Mouse (Mus musculus) heart, postnatal 25 days (tissue): ENCODE measurements at regions not wholly inside any gene's neighbourhood (a gene's known extent, or its start where the extent isn't known, plus 50 kb on each side); places are given as distances from the start of the nearest gene placed in this dataset.

ENCODE experiments used
- DNase-seq: peaks from one replicate; pipeline ENCODE4 v3.0.0; 2022; ENCODE audit warnings: low spot score
- intact Hi-C: fragments of 180-260 bp; cut with DNase I; formaldehyde crosslinking; loops from one replicate; pipeline ENCODE4 v1.15.1; 2025

DNA sequence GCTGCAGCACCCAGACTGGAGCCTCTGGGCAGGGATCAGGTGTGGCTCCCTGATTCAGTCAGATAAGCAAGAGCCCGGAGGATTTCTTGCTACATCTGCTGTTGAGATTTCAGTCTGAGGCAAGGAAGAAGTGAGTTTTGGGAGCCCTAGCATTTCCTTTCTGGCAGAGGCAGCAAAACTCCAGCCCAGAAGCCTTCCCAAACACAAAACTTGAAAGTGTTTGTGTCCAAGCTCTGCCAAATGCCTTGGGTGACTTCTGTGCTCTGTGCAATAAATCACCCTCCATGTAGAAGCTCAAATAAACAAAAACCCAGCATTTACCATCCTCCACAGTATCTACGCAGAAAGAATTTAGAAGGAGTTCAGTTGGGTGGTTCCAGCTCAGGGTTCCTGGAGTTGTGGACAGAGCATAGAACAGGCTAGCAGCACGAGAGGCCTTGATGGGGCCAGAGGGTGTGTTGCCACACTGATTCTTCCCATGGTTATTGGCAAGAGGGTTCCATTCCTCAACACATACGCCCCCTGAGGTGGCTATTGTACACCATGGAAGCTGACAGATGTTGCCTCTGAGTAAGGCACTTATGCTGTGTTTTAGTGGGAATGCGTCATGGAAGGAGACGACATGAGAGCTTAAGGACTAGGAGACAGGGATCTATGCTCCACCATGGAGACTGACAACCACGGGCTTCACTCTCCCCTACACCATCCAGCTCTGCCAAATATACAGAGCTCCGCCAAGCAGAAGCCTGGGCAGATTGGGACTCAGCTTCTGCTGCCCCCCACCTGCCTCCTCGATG lies 125.1 kb downstream of the Tmem17 start:
- intact Hi-C loops = loop anchor here (10.0 kb wide), 1 partner anchor 518 kb away; no protein-coding TSS in a partner anchor
- no peak for DNase-seq

DNA sequence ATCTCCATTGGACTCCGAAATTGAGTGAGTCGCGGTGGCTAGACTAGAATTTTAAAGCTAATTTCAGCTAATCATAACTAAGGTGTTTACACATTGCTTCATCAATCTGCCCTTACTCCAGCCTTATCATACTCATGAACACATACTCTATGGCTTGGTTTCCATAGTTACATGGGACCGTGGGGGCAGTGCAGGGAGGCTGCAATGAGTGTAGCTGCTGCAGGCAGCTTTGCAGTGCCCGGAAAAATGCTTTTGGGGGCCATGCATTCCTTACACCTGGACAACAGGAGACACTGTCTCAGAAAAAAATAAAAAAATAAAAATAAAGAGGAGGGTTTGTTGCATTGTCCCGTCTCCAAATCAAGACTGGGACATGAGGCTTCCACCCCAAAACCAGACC lies 126.3 kb downstream of the Tmem17 start:
- intact Hi-C loops = loop anchor here (10.0 kb wide), 1 partner anchor 517 kb away; no protein-coding TSS in a partner anchor
- no peak for DNase-seq

DNA sequence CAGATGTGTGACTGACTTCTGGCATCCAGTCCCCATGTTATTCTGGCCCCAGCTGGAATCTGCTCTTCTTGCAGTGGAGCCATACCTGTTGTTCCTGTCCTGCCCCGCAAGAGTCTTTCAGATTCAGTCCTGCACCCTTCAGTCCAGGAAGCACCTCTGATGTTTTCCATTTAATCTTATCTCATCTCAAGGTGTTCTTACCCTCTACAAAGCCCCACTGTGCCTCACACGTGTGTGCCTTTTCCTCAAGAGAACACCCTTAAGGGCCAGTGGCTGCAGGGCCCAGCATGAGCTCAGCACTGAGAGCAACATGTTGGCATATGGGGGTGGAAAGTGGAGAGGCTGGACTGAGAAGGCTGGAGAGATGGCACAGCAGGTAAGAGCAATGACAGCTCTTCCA lies 126.8 kb downstream of the Tmem17 start:
- no peak for DNase-seq
- intact Hi-C loops = loop anchor here (10.0 kb wide), 1 partner anchor 516 kb away; no protein-coding TSS in a partner anchor

DNA sequence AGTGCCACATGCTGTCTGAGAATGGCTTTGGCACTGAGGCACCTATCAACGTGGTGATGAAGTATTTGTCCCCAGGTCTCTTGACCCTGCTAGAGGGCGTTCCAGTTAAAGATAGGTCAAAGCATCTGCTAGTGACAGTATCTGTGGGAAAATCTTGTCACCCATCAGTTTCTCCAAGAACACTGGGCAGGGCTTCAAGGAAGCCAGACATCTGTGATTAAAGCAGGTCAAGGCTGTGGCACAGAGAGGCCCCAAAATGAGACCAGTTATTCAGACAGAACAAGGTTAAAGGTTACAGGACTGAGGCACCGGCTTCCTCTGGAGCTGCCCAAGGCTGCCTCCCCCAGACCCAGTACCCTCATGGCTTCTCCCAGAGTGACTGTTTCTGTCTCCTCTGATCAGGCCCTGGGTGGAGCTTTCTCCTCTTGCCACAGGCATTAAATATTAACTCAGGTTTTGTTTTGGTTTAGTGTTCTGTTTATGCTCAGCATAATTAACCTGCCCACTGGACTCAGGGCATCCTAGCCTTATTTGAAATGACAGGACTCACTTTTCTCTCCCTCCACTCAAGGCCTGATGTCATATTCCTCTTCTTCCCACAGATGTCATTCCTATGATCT lies 128.6 kb downstream of the Tmem17 start:
- no peak for DNase-seq
- intact Hi-C loops = loop anchor here (5.0 kb wide), 1 partner anchor 227 kb away; no protein-coding TSS in a partner anchor

DNA sequence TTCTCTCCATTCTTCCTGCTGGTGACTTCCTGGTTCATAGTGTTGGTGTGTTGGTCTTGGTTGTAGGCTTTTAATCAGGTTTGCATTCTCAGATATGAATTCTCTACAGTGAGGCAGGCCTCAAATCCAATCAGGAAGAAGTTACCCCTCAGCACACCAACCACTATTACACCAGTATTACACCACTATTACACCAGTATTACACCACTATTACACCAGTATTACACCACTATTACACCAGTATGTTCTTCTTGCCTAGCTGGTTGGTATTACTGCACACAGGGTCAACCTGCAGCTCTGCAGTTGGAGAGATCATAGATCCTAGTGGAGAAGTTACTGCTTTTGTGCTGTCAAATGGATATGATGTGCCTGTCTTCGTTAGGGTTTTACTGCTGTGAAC lies 129.6 kb downstream of the Tmem17 start:
- DNase-seq = no peak
- intact Hi-C loops = loop anchor here (5.0 kb wide), 1 partner anchor 226 kb away; no protein-coding TSS in a partner anchor

DNA sequence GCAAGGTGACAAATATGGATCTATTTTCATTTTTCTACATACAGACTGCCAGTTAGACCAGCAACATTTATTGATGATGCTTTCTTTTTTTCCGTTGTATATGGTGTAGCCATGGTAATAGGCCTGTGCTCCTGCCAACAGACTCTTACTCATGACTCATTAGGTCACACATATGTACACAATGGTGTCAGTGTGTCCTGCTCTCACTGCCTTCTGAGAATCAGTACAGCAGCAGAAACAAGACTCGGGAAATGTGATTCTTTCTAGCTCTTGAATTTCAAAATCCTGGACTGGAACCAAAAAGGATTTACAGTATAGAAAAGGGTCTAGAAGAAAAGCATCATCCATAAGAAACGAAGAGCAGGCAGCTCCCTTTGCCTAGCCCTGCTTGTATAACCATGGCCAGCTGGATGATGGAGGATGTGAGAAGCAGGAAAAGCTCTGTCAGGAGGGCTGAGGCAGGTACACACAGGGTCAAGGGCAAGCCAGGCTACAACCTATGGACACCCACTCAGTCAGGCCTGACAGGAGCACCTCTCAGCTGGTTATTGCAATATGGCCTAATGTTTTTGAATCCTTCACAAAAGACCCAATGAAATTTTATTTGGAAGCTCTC lies 132.2 kb downstream of the Tmem17 start:
- intact Hi-C loops = loop anchor here (5.0 kb wide), 1 partner anchor 223 kb away; no protein-coding TSS in a partner anchor
- DNase-seq = no peak

DNA sequence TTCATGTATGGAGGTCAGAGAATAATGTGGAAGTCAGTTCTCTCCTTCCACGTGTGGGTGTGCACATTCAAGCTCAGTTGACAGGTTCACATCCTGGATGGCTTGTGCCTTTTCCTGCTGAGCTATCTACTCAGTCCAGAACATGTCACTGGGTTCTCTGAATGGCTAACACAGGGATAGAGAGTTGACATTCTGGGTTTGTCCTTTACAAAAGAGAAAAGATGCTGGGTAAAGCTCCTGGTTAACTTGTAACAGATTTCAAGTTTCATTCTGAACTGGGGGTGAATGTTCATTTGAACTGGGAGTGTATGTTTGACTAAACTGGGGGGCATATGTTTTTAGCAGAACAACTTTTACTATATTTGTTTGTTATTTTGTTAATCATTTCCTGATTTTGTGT lies 133.0 kb downstream of the Tmem17 start:
- DNase-seq = no peak
- intact Hi-C loops = loop anchor here (5.0 kb wide), 1 partner anchor 222 kb away; no protein-coding TSS in a partner anchor

DNA sequence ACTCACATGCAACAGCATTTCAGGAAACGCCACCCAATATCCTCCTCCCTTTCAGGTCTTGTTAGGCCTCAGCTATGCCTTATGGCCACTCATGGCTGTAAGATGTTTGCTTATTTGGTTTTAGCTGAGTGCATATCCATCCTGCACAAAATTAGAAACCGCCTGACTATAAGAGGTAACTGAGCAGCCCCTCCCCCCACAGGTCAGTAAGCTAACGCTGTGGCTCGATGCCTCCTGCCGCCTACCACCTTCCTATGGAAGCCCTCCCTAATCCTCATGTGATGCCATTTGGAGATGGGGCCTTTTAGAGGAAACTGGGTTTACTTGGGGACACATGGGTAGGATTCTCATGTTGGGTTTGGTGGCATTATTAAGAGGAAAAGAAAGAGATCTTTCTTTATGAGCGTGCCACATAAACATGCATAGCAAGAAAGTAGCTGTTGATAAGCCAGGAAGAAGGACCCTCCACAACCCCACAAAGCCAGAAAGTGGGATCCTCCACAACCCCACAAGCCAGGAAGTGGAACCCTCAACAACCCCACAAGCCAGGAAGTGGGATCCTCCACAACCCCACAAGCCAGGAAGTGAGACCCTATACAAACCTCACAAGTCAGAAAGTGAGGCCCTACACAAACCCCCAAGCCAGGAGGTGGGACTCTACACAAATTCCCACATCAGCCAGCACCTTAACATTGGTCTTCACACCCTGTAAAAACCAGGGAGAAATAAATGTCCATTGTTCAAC lies 134.5 kb downstream of the Tmem17 start:
- intact Hi-C loops = no loop called here
- no peak for DNase-seq

DNA sequence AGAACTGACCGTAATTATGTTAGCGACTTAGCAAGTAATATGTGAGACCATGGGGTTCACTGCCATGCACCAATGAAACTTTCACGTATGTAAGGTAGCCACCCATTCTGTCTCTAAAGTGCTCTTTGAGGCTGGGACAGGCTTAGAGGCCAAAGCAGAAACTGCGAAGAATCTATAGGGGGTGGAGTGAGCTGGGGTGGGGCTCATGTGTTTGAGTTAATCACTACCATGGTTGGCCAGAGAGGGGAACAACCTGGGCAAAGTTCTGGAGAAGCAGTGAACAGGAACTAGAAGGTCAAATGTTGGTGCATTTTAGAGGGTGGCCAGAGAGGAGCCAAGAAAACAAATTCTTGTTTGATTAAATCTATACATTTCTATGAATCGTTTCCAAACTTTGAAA lies 136.4 kb downstream of the Tmem17 start:
- DNase-seq = no peak
- intact Hi-C loops = no loop called here

DNA sequence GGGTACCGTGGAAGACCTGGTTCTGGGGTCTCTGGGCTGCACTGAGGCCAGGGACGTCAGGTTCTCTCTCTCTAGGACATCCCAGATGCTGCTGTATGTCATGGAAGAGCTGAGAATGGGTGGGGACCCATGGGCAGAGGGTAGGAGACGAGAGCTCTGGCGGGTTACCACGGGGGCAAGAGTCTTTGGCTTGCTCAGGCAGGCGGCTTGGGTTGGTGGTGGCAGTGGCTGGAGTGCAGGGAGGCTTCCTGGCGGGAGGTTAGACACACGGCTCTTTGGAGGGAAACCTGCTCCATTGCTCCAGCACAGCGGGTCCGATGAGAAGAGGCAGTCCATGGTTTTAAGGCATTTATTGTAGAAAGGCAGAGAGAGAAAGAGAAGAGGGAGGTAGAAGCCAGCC lies 138.9 kb downstream of the Tmem17 start:
- DNase-seq = no peak
- intact Hi-C loops = no loop called here

DNA sequence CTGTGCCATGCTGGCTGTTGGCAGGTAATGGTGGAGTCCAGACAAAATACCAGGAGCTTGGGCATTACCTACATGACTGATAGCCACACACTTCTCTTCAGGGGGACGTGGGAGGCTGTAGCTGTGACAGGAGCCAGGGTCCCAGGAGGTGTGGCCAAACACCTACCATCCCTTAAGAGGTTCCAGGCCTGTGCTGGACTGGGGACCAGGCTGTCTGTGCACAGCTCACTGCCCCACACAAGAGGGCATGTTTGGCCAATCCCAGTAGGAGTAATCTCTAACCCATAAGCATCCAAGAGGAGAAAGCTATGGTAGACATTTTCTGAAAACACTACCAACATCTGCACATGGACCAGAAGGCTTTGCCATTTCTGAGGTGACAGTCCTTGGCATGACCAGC lies 139.4 kb downstream of the Tmem17 start:
- no peak for DNase-seq
- intact Hi-C loops = no loop called here

DNA sequence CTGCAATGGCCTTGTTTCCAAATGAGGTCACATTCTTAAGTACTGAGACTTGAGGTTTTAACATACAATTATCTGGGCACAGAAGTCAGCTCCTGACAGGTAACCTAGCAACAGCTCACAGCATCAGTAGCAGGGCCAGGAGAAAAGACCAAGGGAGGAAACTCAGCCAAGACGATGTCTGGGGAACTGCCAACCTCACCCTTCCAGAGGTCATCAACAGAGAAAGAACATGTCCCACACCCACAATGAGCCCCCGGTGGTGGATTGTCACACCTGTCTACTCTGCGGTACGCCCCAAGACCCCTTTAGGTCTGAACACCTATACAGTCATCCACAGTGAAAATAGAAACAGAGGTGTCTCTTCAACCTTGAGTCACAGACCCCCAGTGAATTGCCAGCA lies 140.0 kb downstream of the Tmem17 start:
- intact Hi-C loops = no loop called here
- no peak for DNase-seq

DNA sequence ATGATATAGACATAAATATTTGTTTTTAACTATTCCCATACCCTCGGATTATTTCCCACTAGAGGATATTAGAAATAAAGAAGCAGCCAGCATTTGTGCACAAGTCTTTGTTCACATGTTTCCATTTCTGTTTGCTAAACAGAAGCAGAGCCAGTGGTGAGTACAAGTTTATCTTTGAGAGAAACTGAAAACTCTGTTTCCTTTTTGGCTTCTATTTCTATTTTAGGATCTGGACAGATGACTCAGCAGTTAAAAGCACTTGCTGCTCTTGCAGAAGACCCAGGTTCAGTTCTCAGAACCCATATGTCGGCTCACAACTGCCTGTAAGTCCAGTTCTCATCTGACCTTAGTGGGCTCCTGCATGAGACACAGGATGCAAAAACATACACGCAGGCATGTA lies 141.0 kb downstream of the Tmem17 start:
- intact Hi-C loops = no loop called here
- no peak for DNase-seq

DNA sequence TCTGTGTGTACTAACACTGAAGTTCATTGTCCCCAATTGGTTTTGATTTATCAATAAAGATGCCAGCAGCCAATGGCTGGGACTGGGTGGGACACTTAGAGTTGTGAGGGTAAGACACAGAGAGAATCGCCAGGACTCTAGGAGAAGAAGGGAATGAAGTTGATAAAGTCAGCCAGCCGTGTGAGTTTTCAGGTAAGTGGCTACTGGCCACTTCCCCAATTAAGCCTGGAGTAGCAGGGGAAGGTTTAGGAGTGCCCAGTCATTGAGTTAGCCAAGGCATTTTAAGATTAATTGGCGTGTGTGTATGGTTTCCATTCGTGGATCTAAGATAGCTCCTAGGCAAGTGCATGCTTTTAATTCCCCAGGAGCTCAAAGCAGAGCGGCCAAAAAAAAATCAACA lies 141.5 kb downstream of the Tmem17 start:
- intact Hi-C loops = no loop called here
- DNase-seq = no peak

DNA sequence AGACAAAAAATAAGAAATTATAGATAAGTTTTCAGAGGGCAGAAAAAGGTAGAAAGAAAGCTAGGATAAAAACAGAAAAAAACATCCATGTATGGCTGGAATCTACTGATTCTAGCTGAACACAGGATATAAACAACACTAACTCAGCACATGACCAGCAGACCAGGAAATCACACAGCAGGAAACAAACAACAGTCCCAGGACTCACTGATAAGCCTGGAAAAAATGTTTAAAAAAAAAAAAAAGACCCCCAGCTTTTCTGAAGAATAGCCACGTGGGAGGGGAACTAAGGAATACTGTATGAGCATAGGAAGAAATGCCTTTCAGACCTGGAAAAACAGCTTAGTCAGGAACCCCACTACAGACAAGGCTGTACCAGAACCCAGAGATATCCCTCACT lies 145.7 kb downstream of the Tmem17 start:
- intact Hi-C loops = no loop called here
- DNase-seq = no peak

DNA sequence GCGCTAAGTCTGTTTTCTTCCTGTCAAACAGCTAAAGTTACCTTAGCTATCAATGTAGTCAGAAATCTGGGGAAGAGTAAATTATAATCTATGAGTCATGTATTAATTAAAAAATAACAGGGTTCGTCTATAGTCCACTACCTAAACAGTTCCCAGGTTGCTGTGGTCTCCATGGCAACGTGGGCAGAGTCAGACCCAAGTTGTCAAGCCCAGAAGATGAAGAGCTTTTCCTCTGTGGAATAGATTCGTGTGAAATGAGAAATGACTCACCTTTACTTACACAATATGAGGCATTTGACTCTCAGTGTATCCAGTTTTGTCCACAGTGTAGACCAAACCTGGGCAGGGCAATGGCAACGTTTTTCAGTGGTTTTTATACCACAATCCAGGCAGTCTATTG lies 149.2 kb downstream of the Tmem17 start:
- intact Hi-C loops = no loop called here

DNA sequence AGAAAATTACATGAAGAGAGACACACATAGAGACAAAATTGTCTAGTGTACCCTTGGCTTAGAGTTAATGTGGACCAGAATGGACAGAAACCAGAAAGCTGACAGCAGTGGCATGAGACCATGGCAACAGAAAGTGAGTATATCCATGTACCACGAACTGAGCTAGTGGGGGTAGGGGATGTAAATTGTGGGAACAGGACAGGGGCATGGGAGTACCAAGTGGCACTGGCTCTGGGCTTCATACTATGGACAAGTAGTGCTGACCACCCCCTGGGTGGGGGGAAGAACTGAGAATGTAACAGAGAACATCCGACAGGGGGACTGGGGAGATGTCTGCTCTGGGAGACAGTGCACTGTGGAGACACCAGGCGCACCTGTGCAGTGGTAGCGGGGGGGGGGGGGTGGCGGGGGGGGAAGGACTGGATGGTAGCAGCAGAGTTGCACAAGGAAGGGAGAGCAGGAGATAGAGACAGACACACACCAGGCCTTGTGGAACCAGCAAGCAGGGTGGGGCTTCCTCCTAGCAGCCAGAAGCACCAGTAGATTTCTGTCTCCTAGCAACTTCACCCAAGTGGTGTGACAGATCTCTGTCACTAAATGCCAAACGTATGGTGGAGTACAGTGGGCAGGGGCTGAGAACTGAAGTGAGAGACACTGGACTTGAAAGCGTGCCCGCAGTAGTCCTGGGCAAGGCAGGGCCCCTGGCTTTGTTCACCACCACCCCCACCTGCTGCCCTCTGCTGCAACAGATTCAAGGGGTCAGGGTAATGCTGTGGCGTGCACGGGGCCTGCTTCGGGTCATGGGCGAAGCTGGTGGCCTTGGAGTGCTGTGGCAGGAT lies 150.0 kb downstream of the Tmem17 start:
- intact Hi-C loops = no loop called here
- DNase-seq = no peak

More for the DNA sequence above, 149.2 kb downstream of the Tmem17 start:
- DNase-seq = no peak

DNA sequence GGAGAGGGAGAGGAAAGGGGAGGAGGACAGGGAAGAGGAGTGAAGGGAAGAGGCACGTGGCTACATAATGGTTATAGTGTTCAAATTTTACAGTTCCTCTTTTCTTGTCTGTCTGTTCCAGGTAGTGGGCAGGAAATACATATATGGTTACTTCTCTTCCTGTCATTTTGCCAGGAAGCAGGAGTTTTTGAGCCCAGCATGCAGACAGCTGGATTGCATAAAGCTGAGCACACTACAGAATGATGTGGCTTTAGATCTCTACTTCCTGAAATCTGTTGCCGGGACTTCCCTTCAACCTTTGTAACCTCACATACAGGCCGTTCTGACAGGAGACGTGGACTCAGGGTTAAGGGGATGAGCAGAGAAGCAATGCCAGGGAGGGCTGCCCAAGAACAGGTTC lies 154.1 kb downstream of the Tmem17 start:
- DNase-seq = no peak
- intact Hi-C loops = no loop called here

DNA sequence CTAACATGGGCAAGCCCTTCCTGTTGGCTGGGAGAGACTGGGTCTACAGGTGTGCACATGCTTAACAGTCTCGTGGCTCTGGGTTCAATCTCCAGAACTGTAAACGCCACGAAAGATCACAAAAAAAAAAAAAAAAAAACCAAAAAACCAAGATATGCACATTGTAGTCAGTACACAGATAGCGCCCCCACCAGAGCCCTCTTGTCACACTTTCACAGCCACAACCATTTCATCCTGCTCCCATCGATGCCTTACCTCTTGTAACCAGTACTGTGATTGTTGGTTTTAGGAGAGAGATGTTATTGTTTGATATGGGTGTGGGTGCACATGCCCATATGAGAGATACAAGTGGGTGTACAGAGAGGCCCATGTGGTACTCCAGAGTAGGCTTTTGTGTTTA lies 154.5 kb downstream of the Tmem17 start:
- no peak for DNase-seq
- intact Hi-C loops = no loop called here
